Mouse (Mus musculus) CH12.LX (cell line): Measurements from ENCODE around the gene Timm22.

Source experiments
- BHLHE40 ChIP-seq: IDR thresholded peaks from 2 replicates; pipeline ENCODE4 v1.6.1; 2011; ENCODE audit warnings: mild to moderate bottlenecking, low read depth, low read length, improper control_type of control experiment
- CTCF ChIP-seq, 2 experiments: IDR thresholded peaks in 1 of 2; conservative IDR thresholded peaks in 1 of 2; 2 replicates each; pipeline ENCODE4 v1.5.1; 2011 to 2012; ENCODE audit warnings: low read depth in 2 of 2, low read length in 2 of 2, improper control_type of control experiment in 1 of 2, inconsistent platforms in 1 of 2, mild to moderate bottlenecking in 1 of 2, moderate library complexity in 1 of 2
- ELF1 ChIP-seq: IDR thresholded peaks from 2 replicates; pipeline ENCODE4 v1.6.1; 2014; ENCODE audit warnings: low read depth, mild to moderate bottlenecking, inconsistent platforms, low read length, improper control_type of control experiment
- HCFC1 ChIP-seq: IDR thresholded peaks from 2 replicates; pipeline ENCODE4 v1.6.1; 2012; ENCODE audit warnings: low read depth, mild to moderate bottlenecking, inconsistent platforms, low read length, improper control_type of control experiment
- MAFK ChIP-seq: IDR thresholded peaks from 2 replicates; pipeline ENCODE4 v1.6.1; 2011; ENCODE audit warnings: low read length, improper control_type of control experiment; ENCODE audit not compliant: insufficient replicate concordance
- MAX ChIP-seq: IDR thresholded peaks from 2 replicates; pipeline ENCODE4 v1.6.1; 2011; ENCODE audit warnings: low read length, improper control_type of control experiment
- POLR2A ChIP-seq: IDR thresholded peaks from 2 replicates; pipeline ENCODE4 v1.6.1; 2011; ENCODE audit warnings: low read depth, mild to moderate bottlenecking, improper control_type of control experiment, low read length
- TCF12 ChIP-seq: IDR thresholded peaks from 2 replicates; pipeline ENCODE4 v1.6.1; 2014; ENCODE audit warnings: low read depth, mild to moderate bottlenecking, inconsistent platforms, low read length, improper control_type of control experiment

DNA sequence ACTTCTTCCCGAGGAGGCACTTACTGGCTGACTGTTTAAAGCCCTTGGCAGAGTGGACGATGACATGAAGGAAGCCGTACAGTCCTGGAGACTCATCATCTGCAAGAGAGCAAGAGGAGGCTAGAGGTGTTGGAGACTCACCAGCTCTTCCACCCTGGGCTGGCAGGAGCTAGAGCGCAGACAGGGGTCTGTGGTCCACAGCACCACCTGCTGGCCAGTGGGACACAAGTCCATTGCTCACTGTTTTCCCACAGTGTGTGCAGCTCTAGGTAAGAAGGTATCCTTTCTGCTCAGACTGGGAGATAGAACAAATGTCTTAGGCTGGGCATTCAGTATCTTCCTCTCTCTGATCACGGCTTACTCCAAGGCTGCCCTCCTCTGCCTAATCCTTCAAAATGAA is 47.7 kb downstream of the Timm22 start:
- TF ChIP-seq HCFC1, result no peak
- no peak for TF ChIP-seq MAFK
- TF ChIP-seq BHLHE40, result no peak
- TF ChIP-seq ELF1, result no peak
- TF ChIP-seq POLR2A, result no peak
- TF ChIP-seq CTCF (conservative IDR thresholded peaks at IDR 0.05 in 1 of 2, IDR thresholded peaks at IDR 0.05 in 1 of 2; ENCODE audit: low read depth in 2 of 2, low read length in 2 of 2), result peak; percentile 92 to 96
- TF ChIP-seq TCF12, result no peak
- no peak for TF ChIP-seq MAX
